Mouse (Mus musculus) lung, embryonic 15.5 days (tissue): ENCODE data around the gene Olfr984. TPM values are rescaled to one million over a fixed set of nuclear protein-coding genes. Genes with fewer than 3 reads are reported as not detected.

Experiments
- ATAC-seq: fragments of 200-750 bp; cut with Nextera tagmentation; 2 replicates; pipeline ENCODE4 v1.8.0; 2017; ENCODE audit warnings: moderate number of reproducible peaks, borderline replicate concordance; ENCODE audit not compliant: low FRiP score, low TSS enrichment; ENCODE audit errors: extremely low read depth
- H3K27ac ChIP-seq: fragments of 300-500 bp; sonication (generic); 2 replicates; pipeline ENCODE4 v1.5.1; 2015; ENCODE audit warnings: moderate library complexity, mild to moderate bottlenecking, inconsistent platforms
- H3K27me3 ChIP-seq: fragments of 300-500 bp; sonication (generic); 2 replicates; pipeline ENCODE4 v1.6.1; 2015; ENCODE audit warnings: inconsistent platforms
- H3K36me3 ChIP-seq: fragments of 300-500 bp; sonication (generic); 2 replicates; pipeline ENCODE4 v1.6.1; 2015; ENCODE audit warnings: inconsistent platforms
- H3K4me1 ChIP-seq: fragments of 300-500 bp; sonication (generic); 2 replicates; pipeline ENCODE4 v1.6.1; 2015; ENCODE audit warnings: inconsistent platforms
- H3K4me2 ChIP-seq: fragments of 300-500 bp; sonication (generic); 2 replicates; pipeline ENCODE4 v1.6.1; 2015; ENCODE audit warnings: inconsistent platforms, mild to moderate bottlenecking, moderate library complexity
- H3K4me3 ChIP-seq: fragments of 300-500 bp; sonication (generic); 2 replicates; pipeline ENCODE4 v1.5.1; 2015; ENCODE audit warnings: mild to moderate bottlenecking, inconsistent platforms
- H3K9ac ChIP-seq: fragments of 300-500 bp; sonication (generic); 2 replicates; pipeline ENCODE4 v1.6.1; 2015; ENCODE audit warnings: inconsistent platforms
- H3K9me3 ChIP-seq: fragments of 300-500 bp; sonication (generic); 2 replicates; pipeline ENCODE4 v1.6.1; 2016; ENCODE audit warnings: inconsistent platforms
- WGBS: fragments of 180-500 bp; shearing (Covaris S2); methylation state at CpG from one replicate; pipeline ENCODE4 v1.1.7; 2015; 5-methylcytosine and 5-hydroxymethylcytosine counted together
- polyA plus RNA-seq: library from polyadenylated mRNA; unstranded; fragments of >200 nt; fragmentation: Nextera tagmentation; extraction: Ambion mirVana; gene quantifications from 2 replicates; pipeline ENCODE4 v1.2.1, GENCODE M21; 2015

Gene Olfr984
- polyA plus RNA-seq = not detected in 2 replicates

DNA sequence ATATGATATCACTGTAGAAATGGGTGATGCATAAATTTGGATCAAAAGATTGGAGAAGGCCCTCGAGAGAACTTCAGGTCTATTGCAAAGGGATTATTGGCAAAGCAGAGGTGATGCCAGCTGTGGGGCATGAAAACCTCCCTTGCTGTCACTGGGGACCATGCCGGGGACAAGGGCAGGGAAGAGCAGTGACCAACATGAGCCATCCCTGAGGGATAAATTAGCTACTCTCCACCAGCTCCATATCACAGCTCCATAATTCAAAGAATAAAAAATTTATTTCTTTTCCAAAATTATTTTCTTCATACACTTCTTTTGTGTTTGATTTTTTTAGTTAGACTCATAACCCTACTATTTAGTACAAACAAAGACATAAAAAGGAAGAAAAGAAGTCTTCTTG lies at the start of gene Olfr984:
Gene Olfr984 (minus strand): TSS at position 101 of the 400 bp plus-strand sequence.
- no peak within 1 kb of the TSS for H3K4me2 ChIP-seq
- H3K9me3 ChIP-seq = no peaks in the 10 kb centered on the region
- no peaks in the 10 kb centered on the region for H3K4me1 ChIP-seq
- 76% methylated on average over 2 of the region's 2 CpGs for WGBS
- H3K9ac ChIP-seq = no peak within 1 kb of the TSS
- H3K27me3 ChIP-seq = no peaks in the 10 kb centered on the region
- ATAC-seq = no peak
- no peaks in the 10 kb centered on the region for H3K36me3 ChIP-seq
- H3K27ac ChIP-seq = no peak within 1 kb of the TSS
- H3K4me3 ChIP-seq = no peak within 1 kb of the TSS

DNA sequence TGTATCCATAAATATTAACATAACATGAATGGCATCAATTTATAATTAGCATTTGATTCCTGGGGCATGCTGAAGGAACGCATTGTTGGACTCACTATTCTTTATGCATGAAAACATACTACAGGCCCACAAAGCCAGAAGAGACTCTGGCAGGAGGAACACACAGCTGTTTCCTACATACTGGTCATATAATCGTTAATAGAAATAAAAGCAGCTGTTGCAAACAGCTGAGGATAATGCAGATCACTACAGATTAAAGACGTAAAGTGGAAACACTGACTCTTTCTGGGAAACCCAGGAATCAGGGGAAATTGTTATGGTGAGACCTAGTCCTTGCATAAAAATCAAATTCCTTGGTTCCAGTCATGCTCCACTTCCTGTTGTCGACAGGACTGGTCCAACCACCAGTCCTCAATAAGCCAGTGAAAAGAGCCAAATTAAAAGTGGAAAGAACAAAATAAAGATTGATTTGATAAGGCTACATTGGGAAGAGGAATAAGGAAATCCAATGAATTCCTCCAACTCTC lies 41.2 kb upstream of the Olfr984 start:
- Histone ChIP-seq H3K27ac (no peak overlapping the region), H3K4me2 (no peak overlapping the region), H3K9me3 (no peaks in the 10 kb centered on the region), H3K4me3 (no peak overlapping the region), H3K4me1 (no peaks in the 10 kb centered on the region), H3K36me3 (no peaks in the 10 kb centered on the region), H3K27me3 (no peaks in the 10 kb centered on the region), H3K9ac (no peak overlapping the region)
- 74% methylated on average over 4 of the region's 4 CpGs for WGBS
- ATAC-seq = no peak

GRCm38 (mm10) chr9:40141544-40141943 lies 27.5 kb upstream of the Olfr984 start:
- Histone ChIP-seq H3K27me3 (no peaks in the 10 kb centered on the region), H3K36me3 (no peaks in the 10 kb centered on the region), H3K9me3 (no peaks in the 10 kb centered on the region), H3K4me2 (no peak overlapping the region), H3K27ac (no peak overlapping the region), H3K4me3 (no peak overlapping the region), H3K9ac (no peak overlapping the region), H3K4me1 (no peaks in the 10 kb centered on the region)
- ATAC-seq = no peak
- 55% methylated on average over 1 of the region's 1 CpGs for WGBS

GRCm38 (mm10) chr9:40139484-40139883 lies 25.5 kb upstream of the Olfr984 start:
- Histone ChIP-seq H3K9ac (no peak overlapping the region), H3K27me3 (no peaks in the 10 kb centered on the region), H3K4me1 (no peaks in the 10 kb centered on the region), H3K9me3 (no peaks in the 10 kb centered on the region), H3K4me3 (no peak overlapping the region), H3K36me3 (no peaks in the 10 kb centered on the region), H3K4me2 (no peak overlapping the region), H3K27ac (no peak overlapping the region)
- ATAC-seq = no peak
- 43% methylated on average over 4 of the region's 4 CpGs for WGBS

GRCm38 (mm10) chr9:40136987-40137688 lies 23.1 kb upstream of the Olfr984 start:
- WGBS = 69% methylated on average over 6 of the region's 6 CpGs
- Histone ChIP-seq H3K36me3 (no peaks in the 10 kb centered on the region), H3K4me2 (no peak overlapping the region), H3K27me3 (no peaks in the 10 kb centered on the region), H3K4me1 (no peaks in the 10 kb centered on the region), H3K27ac (no peak overlapping the region), H3K9ac (no peak overlapping the region), H3K9me3 (no peaks in the 10 kb centered on the region), H3K4me3 (no peak overlapping the region)
- no peak for ATAC-seq

GRCm38 (mm10) chr9:40130556-40130955 lies 16.6 kb upstream of the Olfr984 start:
- no peaks in the 10 kb centered on the region for H3K4me1 ChIP-seq
- H3K4me2 ChIP-seq = no peak overlapping the region
- no peaks in the 10 kb centered on the region for H3K9me3 ChIP-seq
- no peak for ATAC-seq
- no peaks in the 10 kb centered on the region for H3K27me3 ChIP-seq
- H3K36me3 ChIP-seq = no peaks in the 10 kb centered on the region
- no peak overlapping the region for H3K9ac ChIP-seq
- no peak overlapping the region for H3K4me3 ChIP-seq
- no peak overlapping the region for H3K27ac ChIP-seq
- WGBS = 86% methylated on average over 1 of the region's 1 CpGs

DNA sequence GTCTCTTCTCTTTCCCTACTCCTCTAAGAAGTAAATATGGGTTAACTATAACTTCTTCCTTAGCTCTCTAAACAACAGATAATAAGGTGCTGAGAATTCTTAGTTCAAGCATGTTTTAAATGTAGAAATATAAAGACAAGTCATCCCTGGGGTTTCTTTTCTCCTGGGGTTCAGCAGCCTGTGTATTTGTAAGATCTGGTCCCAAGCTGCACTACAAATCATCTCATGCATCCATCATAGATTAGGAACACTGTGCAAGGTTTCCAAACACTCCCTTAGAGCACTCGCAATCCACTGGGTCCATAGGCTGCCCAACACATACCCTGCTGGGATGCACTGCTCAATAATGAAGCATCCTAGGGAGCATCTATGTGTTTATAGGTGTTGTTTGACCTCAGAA lies 16.1 kb upstream of the Olfr984 start, which contains the start of gene Olfr985:
Gene Olfr985 (minus strand): TSS at position 101 of the 400 bp plus-strand sequence.
- no peaks in the 10 kb centered on the region for H3K9me3 ChIP-seq
- 79% methylated on average over 1 of the region's 1 CpGs for WGBS
- no peak within 1 kb of the TSS for H3K9ac ChIP-seq
- no peak within 1 kb of the TSS for H3K4me3 ChIP-seq
- no peaks in the 10 kb centered on the region for H3K36me3 ChIP-seq
- ATAC-seq = no peak
- no peak within 1 kb of the TSS for H3K27ac ChIP-seq
- no peaks in the 10 kb centered on the region for H3K27me3 ChIP-seq
- H3K4me2 ChIP-seq = no peak within 1 kb of the TSS
- H3K4me1 ChIP-seq = no peaks in the 10 kb centered on the region

GRCm38 (mm10) chr9:40117287-40117659 lies 3.3 kb upstream of the Olfr984 start:
- ATAC-seq = no peak
- H3K27ac ChIP-seq = no peak overlapping the region
- WGBS = 56% methylated on average over 5 of the region's 5 CpGs
- H3K27me3 ChIP-seq = no peaks in the 10 kb centered on the region
- H3K4me2 ChIP-seq = 0 out of 2 replicates have a peak overlapping the region, but pooled peaks have one; percentile 11
- H3K9ac ChIP-seq = no peak overlapping the region
- H3K4me3 ChIP-seq = no peak overlapping the region
- no peaks in the 10 kb centered on the region for H3K9me3 ChIP-seq
- H3K4me1 ChIP-seq = no peaks in the 10 kb centered on the region
- no peaks in the 10 kb centered on the region for H3K36me3 ChIP-seq

- Histone ChIP-seq H3K27me3 (no peaks in the 10 kb centered on the region), H3K27ac (0 out of 2 replicates have a peak overlapping the region, but pooled peaks have one; percentile 33), H3K9me3 (no peaks in the 10 kb centered on the region), H3K36me3 (no peaks in the 10 kb centered on the region), H3K4me2 (0 out of 2 replicates have a peak overlapping the region, but pooled peaks have one; percentile 11), H3K4me3 (no peak overlapping the region), H3K4me1 (no peaks in the 10 kb centered on the region), H3K9ac (no peak overlapping the region)
- 43% methylated on average over 10 of the region's 10 CpGs for WGBS
- ATAC-seq = peak; percentile 49; the same call in 1 of the 2 replicates
These were observed 2.8 kb upstream of the Olfr984 start for GRCm38 (mm10) chr9:40116645-40117286.

DNA sequence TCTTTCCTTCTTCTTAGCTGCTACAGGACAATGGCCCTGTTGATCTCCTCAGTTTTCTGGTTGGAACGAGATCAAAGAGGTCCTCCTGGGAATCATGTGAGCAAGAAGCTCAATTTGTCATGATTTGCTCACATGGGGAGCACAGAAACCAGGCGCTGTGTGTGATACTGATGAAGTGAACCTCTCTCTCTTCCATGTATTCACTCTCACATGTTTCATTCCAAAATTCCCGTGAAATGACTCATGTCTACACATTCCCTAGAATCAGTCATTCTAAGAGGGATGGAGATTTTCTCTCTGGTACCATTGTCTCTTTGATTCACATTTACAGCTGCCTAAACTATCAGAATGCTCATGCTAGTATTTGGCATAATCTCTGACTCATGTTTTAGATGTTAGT lies 19.2 kb downstream of the Olfr984 start:
- no peak overlapping the region for H3K4me2 ChIP-seq
- no peak overlapping the region for H3K9ac ChIP-seq
- no peaks in the 10 kb centered on the region for H3K27me3 ChIP-seq
- no peaks in the 10 kb centered on the region for H3K4me1 ChIP-seq
- no peak overlapping the region for H3K4me3 ChIP-seq
- H3K27ac ChIP-seq = no peak overlapping the region
- H3K9me3 ChIP-seq = no peaks in the 10 kb centered on the region
- no peaks in the 10 kb centered on the region for H3K36me3 ChIP-seq
- 44% methylated on average over 3 of the region's 3 CpGs for WGBS
- ATAC-seq = no peak

- Histone ChIP-seq H3K9ac (no peak within 1 kb of the TSS), H3K4me1 (no peaks in the 10 kb centered on the region), H3K27me3 (no peaks in the 10 kb centered on the region), H3K27ac (no peak within 1 kb of the TSS), H3K4me3 (no peak within 1 kb of the TSS), H3K9me3 (no peaks in the 10 kb centered on the region), H3K4me2 (no peak within 1 kb of the TSS), H3K36me3 (no peaks in the 10 kb centered on the region)
- no peak for ATAC-seq
- WGBS = 78% methylated on average over 2 of the region's 2 CpGs
These were observed 20.5 kb downstream of the Olfr984 start, which contains the start of gene Olfr983 for GRCm38 (mm10) chr9:40093495-40093894. Gene Olfr983 (minus strand): TSS chr9:40093595.

DNA sequence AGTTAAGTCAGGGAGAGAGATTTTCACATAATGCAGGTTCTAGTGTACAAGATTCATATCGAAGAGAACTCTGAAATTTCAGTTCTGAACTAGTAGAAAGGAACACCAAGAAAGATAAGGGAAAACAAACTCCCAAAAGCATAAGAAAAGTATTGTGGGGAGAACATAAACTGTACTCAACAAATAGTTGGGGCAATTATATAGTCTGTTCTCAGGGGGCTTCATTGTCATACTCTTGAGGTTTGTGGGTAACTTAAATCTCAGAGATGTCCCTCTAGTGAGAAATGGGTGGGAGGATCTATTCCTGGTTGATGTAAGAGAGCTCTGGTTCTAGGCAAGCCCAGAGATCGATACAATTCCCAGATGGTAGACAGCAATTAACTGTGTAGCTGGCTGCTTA lies 40.5 kb downstream of the Olfr984 start, which contains the start of gene Olfr982:
Gene Olfr982 (plus strand): TSS at position 301 of the 400 bp plus-strand sequence.
- Histone ChIP-seq H3K27me3 (no peaks in the 10 kb centered on the region), H3K4me2 (no peak within 1 kb of the TSS), H3K9ac (no peak within 1 kb of the TSS), H3K9me3 (no peaks in the 10 kb centered on the region), H3K27ac (no peak within 1 kb of the TSS), H3K36me3 (no peaks in the 10 kb centered on the region), H3K4me1 (no peaks in the 10 kb centered on the region), H3K4me3 (no peak within 1 kb of the TSS)
- ATAC-seq = no peak
- 83% methylated on average over 2 of the region's 2 CpGs for WGBS
